Mouse (Mus musculus) G1E (cell line): ENCODE data around the gene Gle1.

Source experiments
- CTCF ChIP-seq: IDR thresholded peaks from 2 replicates; pipeline ENCODE4 v1.5.1; 2012; ENCODE audit warnings: low read depth, low read length, inconsistent platforms, mixed read lengths
- GATA1 ChIP-seq: IDR thresholded peaks from 2 replicates; pipeline ENCODE4 v1.6.1; 2012; ENCODE audit warnings: borderline replicate concordance, low read length, inconsistent platforms, mixed read lengths
- GATA2 ChIP-seq: IDR thresholded peaks from 2 replicates; pipeline ENCODE4 v1.6.1; 2012; ENCODE audit warnings: low read depth, low read length, inconsistent platforms, borderline replicate concordance

- TF ChIP-seq GATA1: no peak
- TF ChIP-seq CTCF: no peak
- no peak for TF ChIP-seq GATA2
These were observed 29.4 kb downstream of the Gle1 start for GRCm38 (mm10) chr2:29964354-29965249.
